Mouse (Mus musculus): Measurements from ENCODE around the gene Palm2. TPM values are rescaled to one million over a fixed set of nuclear protein-coding genes. Genes with fewer than 3 reads are reported as not detected.

Gene Palm2
- polyA plus RNA-seq, 1 experiment from 2014 or later = 1.4 TPM

DNA sequence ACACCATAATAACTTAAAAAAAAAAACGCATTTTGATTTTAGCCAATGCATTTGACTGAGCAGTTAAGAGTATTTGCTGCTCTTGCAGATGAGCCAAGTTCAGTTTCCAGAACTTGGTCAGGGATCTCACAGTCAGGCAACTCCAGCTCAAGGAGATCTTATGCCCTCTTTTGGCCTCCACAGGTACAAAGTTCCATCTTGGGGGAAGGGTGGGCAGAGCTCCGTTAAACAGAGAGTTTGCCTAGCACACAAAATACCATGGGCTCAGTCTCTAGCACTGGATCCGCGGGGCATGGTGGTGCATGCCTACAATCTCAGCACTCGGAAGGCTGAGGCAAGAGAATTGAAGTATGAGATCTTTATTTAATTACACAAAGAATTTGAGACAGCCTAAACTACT is 298.3 kb downstream of the Palm2 start:
- Histone ChIP-seq H3K9me3 (ENCODE audit: control insufficient read depth, low read length) (no peaks in the 10 kb centered on the region), H3K27ac (ENCODE audit: low read depth, low read length) (no peak overlapping the region), H3K4me3 (ENCODE audit: low read depth, low read length) (no peak overlapping the region), H3K27me3 (ENCODE audit: control insufficient read depth, insufficient read depth, low read length) (no peaks in the 10 kb centered on the region), H3K36me3 (ENCODE audit: control insufficient read depth, insufficient read depth, low read length) (no peaks in the 10 kb centered on the region), H3K4me1 (ENCODE audit: control insufficient read depth, insufficient read depth, low read length) (no peaks in the 10 kb centered on the region), H3K4me2 (ENCODE audit: low read depth) (no peak overlapping the region), H3K9ac (ENCODE audit: low read length) (no peak overlapping the region)
- ATAC-seq (ENCODE audit: insufficient read depth, low FRiP score, low TSS enrichment) (no peak), DNase-seq (ENCODE audit: low spot score) (no peak)
- WGBS = 93% methylated on average over 5 of the region's 5 CpGs

DNA sequence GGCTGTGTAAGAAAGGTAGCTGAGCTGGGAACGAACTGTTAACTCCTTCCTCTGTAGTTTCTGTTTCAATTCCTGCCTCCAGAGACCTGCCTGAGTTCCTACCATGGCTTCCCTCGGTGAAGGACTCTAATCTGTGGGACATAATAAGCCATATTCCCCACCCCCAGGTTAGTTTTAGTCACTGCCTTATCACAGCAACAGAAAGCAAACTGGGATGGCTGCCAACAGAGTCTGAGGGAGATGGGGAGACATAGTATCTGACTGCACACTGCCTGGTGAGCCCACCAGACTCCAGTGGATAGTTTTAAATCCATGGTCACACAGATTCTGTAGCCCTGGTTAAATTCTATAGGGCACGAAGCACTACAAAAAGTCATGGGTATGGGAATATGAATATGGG is 299.4 kb downstream of the Palm2 start:
- 86% methylated on average over 3 of the region's 3 CpGs for WGBS
- no peak overlapping the region for H3K9ac ChIP-seq (ENCODE audit: low read length)
- H3K9me3 ChIP-seq (ENCODE audit: control insufficient read depth, low read length) = no peaks in the 10 kb centered on the region
- no peak for DNase-seq (ENCODE audit: low spot score)
- no peak for ATAC-seq (ENCODE audit: insufficient read depth, low FRiP score, low TSS enrichment)
- H3K4me1 ChIP-seq (ENCODE audit: control insufficient read depth, insufficient read depth, low read length) = no peaks in the 10 kb centered on the region
- H3K27ac ChIP-seq (ENCODE audit: low read depth, low read length) = no peak overlapping the region
- no peak overlapping the region for H3K4me3 ChIP-seq (ENCODE audit: low read depth, low read length)
- no peak overlapping the region for H3K4me2 ChIP-seq (ENCODE audit: low read depth)
- no peaks in the 10 kb centered on the region for H3K36me3 ChIP-seq (ENCODE audit: control insufficient read depth, insufficient read depth, low read length)
- H3K27me3 ChIP-seq (ENCODE audit: control insufficient read depth, insufficient read depth, low read length) = no peaks in the 10 kb centered on the region

DNA sequence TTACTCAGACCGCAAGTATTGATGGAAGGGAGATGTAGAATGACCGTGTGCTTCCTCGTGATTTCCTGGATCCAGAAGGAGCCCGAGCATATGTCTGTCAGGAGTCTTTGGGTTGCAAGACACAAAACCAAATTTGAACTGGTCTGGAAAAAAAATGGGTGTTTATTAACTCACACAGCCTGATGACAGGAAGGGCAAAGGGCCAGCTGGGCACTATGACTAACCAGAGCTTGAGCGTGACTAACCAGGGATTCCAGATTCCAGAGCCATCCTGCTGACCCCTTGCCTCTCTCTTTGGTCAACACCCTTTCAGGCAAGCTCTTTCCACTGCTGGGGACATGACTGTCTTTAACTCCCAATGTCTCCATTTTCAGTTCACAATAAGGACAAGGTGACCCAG is 301.4 kb downstream of the Palm2 start:
- Histone ChIP-seq H3K27ac (ENCODE audit: low read depth, low read length) (no peak overlapping the region), H3K9ac (ENCODE audit: low read length) (no peak overlapping the region), H3K36me3 (ENCODE audit: control insufficient read depth, insufficient read depth, low read length) (no peaks in the 10 kb centered on the region), H3K4me1 (ENCODE audit: control insufficient read depth, insufficient read depth, low read length) (no peaks in the 10 kb centered on the region), H3K4me2 (ENCODE audit: low read depth) (no peak overlapping the region), H3K4me3 (ENCODE audit: low read depth, low read length) (no peak overlapping the region), H3K9me3 (ENCODE audit: control insufficient read depth, low read length) (no peaks in the 10 kb centered on the region), H3K27me3 (ENCODE audit: control insufficient read depth, insufficient read depth, low read length) (no peaks in the 10 kb centered on the region)
- ATAC-seq (ENCODE audit: insufficient read depth, low FRiP score, low TSS enrichment) (no peak), DNase-seq (ENCODE audit: low spot score) (no peak)
- WGBS = 88% methylated on average over 5 of the region's 5 CpGs

DNA sequence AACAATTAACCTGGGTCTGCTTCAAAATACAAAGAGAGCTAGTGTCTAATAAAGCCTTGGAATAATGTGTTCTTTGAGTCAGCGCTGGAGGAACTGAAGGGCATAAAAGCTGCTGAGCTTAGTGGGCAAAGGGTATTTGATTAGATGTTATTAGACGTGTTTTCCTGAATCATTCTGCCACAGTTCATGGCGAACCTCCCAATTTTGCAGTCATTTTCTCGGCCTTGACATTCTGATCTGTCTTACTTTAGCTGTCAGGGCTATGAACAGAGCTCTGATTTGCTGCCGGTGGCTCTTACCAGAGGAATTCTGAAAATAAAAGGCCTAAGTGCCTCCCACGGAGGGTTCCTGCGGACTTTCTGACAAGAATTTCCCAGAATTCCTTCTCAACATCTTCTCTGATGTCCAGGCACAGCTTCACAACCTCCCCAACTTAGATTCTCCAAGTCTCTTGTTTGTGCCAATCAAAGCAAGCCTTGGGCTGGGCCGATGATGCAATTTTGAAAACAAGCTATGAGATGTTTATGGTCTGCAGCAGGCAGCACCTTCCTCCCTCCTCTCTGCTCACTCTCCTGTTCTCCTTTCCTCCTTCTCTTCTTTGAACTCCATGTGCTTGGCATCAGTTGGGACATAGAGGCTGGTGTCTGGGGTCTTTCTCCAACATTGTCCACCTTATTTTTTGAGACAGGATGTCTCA is 305.0 kb downstream of the Palm2 start:
- H3K27me3 ChIP-seq (ENCODE audit: control insufficient read depth, insufficient read depth, low read length) = no peaks in the 10 kb centered on the region
- H3K4me3 ChIP-seq (ENCODE audit: low read depth, low read length) = no peak overlapping the region
- H3K4me1 ChIP-seq (ENCODE audit: control insufficient read depth, insufficient read depth, low read length) = no peaks in the 10 kb centered on the region
- no peaks in the 10 kb centered on the region for H3K9me3 ChIP-seq (ENCODE audit: control insufficient read depth, low read length)
- 53% methylated on average over 8 of the region's 8 CpGs for WGBS
- H3K27ac ChIP-seq (ENCODE audit: low read depth, low read length) = no peak overlapping the region
- H3K9ac ChIP-seq (ENCODE audit: low read length) = no peak overlapping the region
- H3K4me2 ChIP-seq (ENCODE audit: low read depth) = no peak overlapping the region
- DNase-seq (ENCODE audit: low spot score) (no peak), ATAC-seq (ENCODE audit: insufficient read depth, low FRiP score, low TSS enrichment) (no peak)
- no peaks in the 10 kb centered on the region for H3K36me3 ChIP-seq (ENCODE audit: control insufficient read depth, insufficient read depth, low read length)

DNA sequence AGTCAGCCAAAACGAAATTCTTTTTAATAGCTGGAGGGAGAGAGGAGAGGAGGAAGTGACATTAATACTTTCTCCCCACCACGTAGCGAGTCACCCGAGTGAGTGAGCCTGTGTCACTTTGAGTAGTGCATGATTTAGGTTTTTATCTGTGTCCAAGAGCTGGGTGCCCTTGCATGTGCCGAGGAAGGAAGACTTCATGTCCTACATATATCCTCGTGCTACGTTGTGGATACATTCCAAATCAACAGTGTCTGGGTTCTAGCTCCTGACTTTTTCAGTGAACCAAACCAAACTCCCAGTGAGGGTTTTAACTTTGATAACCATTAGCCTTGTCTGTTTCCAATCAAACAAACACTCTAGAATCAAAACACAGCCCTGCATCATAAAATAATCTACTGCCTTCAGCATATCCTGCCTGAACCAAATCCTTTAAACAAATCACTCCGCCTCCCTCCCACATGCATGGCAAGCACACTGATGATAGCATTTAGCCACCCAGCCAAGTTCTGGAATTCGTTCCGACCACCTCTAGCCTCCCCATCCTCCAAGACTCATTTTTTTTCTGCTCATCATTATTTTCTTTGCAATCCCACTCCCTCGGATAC is 309.4 kb downstream of the Palm2 start:
- H3K9me3 ChIP-seq (ENCODE audit: control insufficient read depth, low read length) = no peaks in the 10 kb centered on the region
- ATAC-seq (ENCODE audit: insufficient read depth, low FRiP score, low TSS enrichment) (no peak), DNase-seq (ENCODE audit: low spot score) (no peak)
- WGBS = 82% methylated on average over 11 of the region's 11 CpGs
- H3K27me3 ChIP-seq (ENCODE audit: control insufficient read depth, insufficient read depth, low read length) = no peaks in the 10 kb centered on the region
- H3K4me1 ChIP-seq (ENCODE audit: control insufficient read depth, insufficient read depth, low read length) = no peaks in the 10 kb centered on the region
- no peaks in the 10 kb centered on the region for H3K36me3 ChIP-seq (ENCODE audit: control insufficient read depth, insufficient read depth, low read length)
- H3K27ac ChIP-seq (ENCODE audit: low read depth, low read length) = no peak overlapping the region
- no peak overlapping the region for H3K4me2 ChIP-seq (ENCODE audit: low read depth)
- H3K4me3 ChIP-seq (ENCODE audit: low read depth, low read length) = no peak overlapping the region
- H3K9ac ChIP-seq (ENCODE audit: low read length) = no peak overlapping the region

DNA sequence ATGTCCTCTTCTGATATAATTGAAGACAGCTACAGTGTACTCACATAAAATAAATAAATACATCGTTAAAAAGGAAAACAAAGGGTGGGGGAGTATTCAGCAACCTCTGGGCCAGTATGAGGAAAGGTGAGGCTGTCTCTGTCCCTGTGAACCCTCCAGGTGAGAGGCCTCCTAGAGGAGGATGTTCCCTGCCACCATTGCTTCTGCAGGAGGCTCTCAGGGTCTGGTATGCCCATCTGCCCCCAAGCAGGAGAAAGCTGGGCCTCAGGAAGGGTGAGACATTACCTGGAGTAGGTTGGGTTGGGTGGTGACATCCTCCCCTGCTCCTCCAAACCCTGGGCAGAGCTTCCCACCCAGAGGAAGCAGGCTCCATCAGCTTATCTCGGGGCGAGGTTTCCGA is 316.6 kb downstream of the Palm2 start:
- H3K27ac ChIP-seq (ENCODE audit: low read depth, low read length) = no peak overlapping the region
- ATAC-seq (ENCODE audit: insufficient read depth, low FRiP score, low TSS enrichment) (no peak), DNase-seq (ENCODE audit: low spot score) (no peak)
- H3K9me3 ChIP-seq (ENCODE audit: control insufficient read depth, low read length) = no peaks in the 10 kb centered on the region
- no peaks in the 10 kb centered on the region for H3K36me3 ChIP-seq (ENCODE audit: control insufficient read depth, insufficient read depth, low read length)
- H3K4me1 ChIP-seq (ENCODE audit: control insufficient read depth, insufficient read depth, low read length) = no peaks in the 10 kb centered on the region
- H3K9ac ChIP-seq (ENCODE audit: low read length) = no peak overlapping the region
- no peaks in the 10 kb centered on the region for H3K27me3 ChIP-seq (ENCODE audit: control insufficient read depth, insufficient read depth, low read length)
- H3K4me2 ChIP-seq (ENCODE audit: low read depth) = no peak overlapping the region
- WGBS = 85% methylated on average over 4 of the region's 4 CpGs
- no peak overlapping the region for H3K4me3 ChIP-seq (ENCODE audit: low read depth, low read length)

DNA sequence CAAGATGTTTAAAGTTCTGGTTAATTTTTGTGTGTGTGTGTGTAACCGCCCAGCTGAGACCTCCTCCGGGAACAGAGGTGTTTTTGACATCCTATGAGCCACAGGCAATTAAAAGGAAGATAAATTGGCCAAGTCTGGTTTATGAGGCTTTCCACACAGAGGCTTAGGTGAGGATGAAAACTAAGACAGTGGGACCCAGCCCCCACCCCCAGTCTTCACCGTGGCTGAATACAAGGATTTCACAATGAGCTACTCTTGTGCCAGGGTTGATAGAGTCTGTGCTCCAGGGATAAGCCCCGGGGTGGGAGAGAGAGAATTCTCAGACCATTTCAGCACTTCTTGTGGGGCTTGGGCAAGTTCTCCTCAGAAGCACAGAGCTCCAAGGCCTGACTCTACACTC is 317.0 kb downstream of the Palm2 start:
- 83% methylated on average over 4 of the region's 4 CpGs for WGBS

DNA sequence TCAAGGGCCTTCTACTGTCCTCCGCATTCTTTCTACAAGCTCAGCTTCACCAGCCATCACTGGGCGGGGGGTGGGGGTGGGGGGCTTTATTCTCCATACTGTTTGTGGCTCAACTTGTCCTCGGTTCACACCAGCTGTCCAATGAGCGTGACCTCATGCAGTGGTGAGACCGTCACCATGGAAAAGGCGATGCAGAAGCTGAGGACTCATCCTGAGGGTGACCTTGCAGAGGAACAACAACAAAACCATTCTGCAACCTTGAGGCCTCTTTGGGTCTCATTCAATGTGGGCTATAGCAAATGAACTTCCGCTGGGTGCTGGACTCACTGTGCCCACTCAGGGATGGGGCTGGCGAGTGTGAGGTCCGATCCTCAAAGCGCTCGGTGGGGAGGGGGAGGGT is 317.5 kb downstream of the Palm2 start:
- no peak overlapping the region for H3K27ac ChIP-seq (ENCODE audit: low read depth, low read length)
- no peak overlapping the region for H3K4me2 ChIP-seq (ENCODE audit: low read depth)
- no peaks in the 10 kb centered on the region for H3K4me1 ChIP-seq (ENCODE audit: control insufficient read depth, insufficient read depth, low read length)
- no peaks in the 10 kb centered on the region for H3K27me3 ChIP-seq (ENCODE audit: control insufficient read depth, insufficient read depth, low read length)
- H3K4me3 ChIP-seq (ENCODE audit: low read depth, low read length) = no peak overlapping the region
- H3K9me3 ChIP-seq (ENCODE audit: control insufficient read depth, low read length) = no peaks in the 10 kb centered on the region
- WGBS = 78% methylated on average over 11 of the region's 11 CpGs
- DNase-seq (ENCODE audit: low spot score) (no peak), ATAC-seq (ENCODE audit: insufficient read depth, low FRiP score, low TSS enrichment) (no peak)
- H3K9ac ChIP-seq (ENCODE audit: low read length) = no peak overlapping the region
- H3K36me3 ChIP-seq (ENCODE audit: control insufficient read depth, insufficient read depth, low read length) = no peaks in the 10 kb centered on the region

More for the DNA sequence above, 317.0 kb downstream of the Palm2 start:
- Histone ChIP-seq H3K9me3 (ENCODE audit: control insufficient read depth, low read length) (no peaks in the 10 kb centered on the region), H3K9ac (ENCODE audit: low read length) (no peak overlapping the region), H3K4me3 (ENCODE audit: low read depth, low read length) (no peak overlapping the region), H3K27me3 (ENCODE audit: control insufficient read depth, insufficient read depth, low read length) (no peaks in the 10 kb centered on the region), H3K4me2 (ENCODE audit: low read depth) (no peak overlapping the region), H3K36me3 (ENCODE audit: control insufficient read depth, insufficient read depth, low read length) (no peaks in the 10 kb centered on the region), H3K4me1 (ENCODE audit: control insufficient read depth, insufficient read depth, low read length) (no peaks in the 10 kb centered on the region), H3K27ac (ENCODE audit: low read depth, low read length) (no peak overlapping the region)
- ATAC-seq (ENCODE audit: insufficient read depth, low FRiP score, low TSS enrichment) (no peak), DNase-seq (ENCODE audit: low spot score) (no peak)

DNA sequence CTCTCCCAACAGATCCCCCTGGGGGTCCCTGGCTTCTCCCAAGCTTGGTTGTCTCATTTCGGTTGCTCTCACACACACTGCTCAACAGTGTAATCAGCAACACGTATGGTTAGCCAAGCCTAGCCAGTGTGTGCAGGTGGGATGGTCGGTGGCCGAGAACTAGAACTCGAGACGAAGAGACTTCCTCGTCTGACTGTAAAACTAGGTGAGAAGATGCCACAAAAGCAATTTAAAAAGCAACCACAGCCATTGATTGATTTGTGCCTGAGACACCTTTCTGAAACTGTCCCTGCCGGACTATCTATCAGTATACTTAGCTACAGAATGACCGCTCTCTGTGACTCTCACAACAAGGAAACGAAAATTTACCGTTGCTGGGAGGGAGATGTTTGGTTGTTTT is 321.0 kb downstream of the Palm2 start:
- Histone ChIP-seq H3K27ac (ENCODE audit: low read depth, low read length) (no peak overlapping the region), H3K27me3 (ENCODE audit: control insufficient read depth, insufficient read depth, low read length) (no peaks in the 10 kb centered on the region), H3K9me3 (ENCODE audit: control insufficient read depth, low read length) (no peaks in the 10 kb centered on the region), H3K4me2 (ENCODE audit: low read depth) (no peak overlapping the region), H3K9ac (ENCODE audit: low read length) (no peak overlapping the region), H3K36me3 (ENCODE audit: control insufficient read depth, insufficient read depth, low read length) (no peaks in the 10 kb centered on the region), H3K4me3 (ENCODE audit: low read depth, low read length) (no peak overlapping the region), H3K4me1 (ENCODE audit: control insufficient read depth, insufficient read depth, low read length) (no peaks in the 10 kb centered on the region)
- 93% methylated on average over 11 of the region's 11 CpGs for WGBS
- ATAC-seq (ENCODE audit: insufficient read depth, low FRiP score, low TSS enrichment) = no peak
- no peak for DNase-seq (ENCODE audit: low spot score)

Measured in neural tube, embryonic 11.5 days (tissue).